Mouse (Mus musculus) cerebral cortex, adult 2 months (tissue): ENCODE measurements around the gene Unc5a.

Source experiments
- WGBS: fragments of 180-500 bp; shearing (Covaris S2); methylation state at CpG from one replicate; pipeline ENCODE4 v1.1.7; 2018; 5-methylcytosine and 5-hydroxymethylcytosine counted together

Unc5a gene

DNA sequence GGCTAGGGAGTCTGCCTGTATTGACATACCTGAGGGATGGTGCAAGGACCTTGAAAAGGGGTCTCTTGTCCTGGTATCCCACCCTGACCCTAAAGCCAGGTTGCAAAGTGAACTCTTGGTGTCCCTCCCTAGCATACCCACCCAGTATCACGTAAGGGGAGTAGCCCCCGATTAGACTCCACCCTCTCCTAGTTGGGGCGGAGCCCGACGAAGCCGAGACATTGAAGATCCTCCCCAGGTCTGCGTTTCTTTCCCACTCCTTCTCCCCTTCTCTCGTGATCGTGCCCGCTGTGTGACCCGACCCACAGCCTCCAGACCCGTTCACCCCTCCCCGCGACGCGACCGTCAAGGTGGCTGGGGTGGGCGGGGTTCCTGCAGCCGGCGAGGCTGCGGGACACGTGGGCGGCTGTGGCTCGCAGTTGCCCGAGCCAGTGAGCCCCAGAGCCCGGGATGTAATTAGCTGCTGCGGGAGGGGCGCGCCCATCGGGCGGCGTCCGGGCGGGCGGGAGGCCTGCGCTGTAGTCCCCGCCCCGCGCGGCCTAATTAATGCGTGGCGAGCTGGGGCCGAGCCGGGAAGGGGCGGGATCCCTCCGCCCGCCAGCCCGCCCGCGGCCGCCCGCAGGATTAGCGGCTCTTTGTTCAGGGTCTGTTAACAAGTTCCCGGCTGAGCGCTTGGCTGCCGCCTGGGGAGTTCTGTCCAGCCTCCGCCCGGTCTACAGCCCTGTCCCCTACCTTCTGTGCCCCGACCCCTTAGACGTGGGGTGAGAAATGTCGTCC lies 6.7 kb downstream of the Unc5a start:
- 1% methylated on average over 59 of the region's 61 CpGs for WGBS

DNA sequence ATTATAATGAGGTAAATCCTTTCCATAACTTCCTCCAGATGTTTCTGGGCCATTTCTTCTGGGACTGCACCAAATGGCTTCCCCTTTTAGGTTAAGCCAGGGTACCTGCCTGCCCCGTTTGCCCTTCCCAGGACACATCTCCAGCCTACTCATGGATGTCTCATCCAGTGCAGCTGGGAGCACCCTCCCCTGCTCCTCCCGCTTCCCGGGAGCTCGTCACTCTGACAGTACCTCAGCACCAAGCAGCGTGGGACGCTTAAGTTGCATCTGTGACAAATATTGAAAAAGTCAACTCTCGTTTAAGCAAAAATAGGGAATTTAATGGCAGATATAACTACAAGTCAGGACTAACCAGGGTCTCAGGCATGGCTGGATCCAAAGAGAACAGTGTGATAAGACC lies 8.1 kb downstream of the Unc5a start:
- 68% methylated on average over 7 of the region's 7 CpGs for WGBS

DNA sequence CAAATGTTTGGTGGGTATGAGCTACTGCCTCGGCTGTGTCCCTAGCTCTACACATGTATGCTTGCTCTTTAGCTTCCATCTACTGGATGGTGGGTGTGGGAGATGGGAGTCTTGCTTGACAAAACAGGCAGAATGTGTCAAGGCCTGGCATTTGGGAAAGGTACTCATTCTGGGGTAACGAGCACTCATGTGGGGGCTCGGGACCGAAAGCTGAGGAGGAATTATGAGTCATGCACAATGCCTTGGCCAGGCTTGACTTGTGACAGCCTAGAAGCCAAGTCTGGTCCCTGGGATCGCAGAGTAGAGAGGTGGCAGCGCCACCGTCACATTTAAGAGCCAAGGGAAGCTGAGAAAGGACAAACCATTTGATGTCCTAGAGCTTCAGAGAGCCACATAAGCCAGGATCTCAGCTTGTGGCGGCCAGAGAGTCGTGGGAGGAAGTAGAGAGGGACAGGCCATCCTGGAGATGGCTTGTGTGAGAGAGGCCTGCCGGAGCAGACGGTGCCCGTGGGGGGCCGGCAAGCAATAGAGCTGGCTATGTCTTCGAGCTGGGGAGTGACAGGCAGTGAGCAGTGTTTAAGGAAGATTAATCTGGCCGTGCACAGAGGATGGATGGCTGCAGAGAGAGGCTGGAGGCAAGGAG lies 10.0 kb downstream of the Unc5a start:
- 39% methylated on average over 15 of the region's 15 CpGs for WGBS

DNA sequence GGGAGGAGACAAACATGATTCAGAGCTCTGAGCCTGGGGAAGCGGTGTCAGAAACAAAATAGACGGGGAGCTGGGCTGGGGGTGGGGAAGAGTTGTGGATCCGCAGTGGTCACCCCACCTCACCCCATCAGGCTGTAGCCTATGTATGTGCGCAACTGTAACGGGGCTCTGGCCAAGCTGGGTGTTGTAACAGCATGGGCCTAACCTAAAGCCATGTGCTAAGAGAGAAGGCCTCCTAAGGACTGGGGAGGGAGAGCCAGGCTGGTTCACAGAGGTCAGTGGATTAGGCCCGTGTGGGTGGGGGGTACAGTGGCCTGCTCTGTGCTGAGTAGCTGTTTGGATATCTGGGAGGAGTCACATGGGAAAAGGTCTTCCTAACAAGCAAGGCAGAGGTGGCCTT lies 10.6 kb downstream of the Unc5a start:
- WGBS = 59% methylated on average over 6 of the region's 6 CpGs

DNA sequence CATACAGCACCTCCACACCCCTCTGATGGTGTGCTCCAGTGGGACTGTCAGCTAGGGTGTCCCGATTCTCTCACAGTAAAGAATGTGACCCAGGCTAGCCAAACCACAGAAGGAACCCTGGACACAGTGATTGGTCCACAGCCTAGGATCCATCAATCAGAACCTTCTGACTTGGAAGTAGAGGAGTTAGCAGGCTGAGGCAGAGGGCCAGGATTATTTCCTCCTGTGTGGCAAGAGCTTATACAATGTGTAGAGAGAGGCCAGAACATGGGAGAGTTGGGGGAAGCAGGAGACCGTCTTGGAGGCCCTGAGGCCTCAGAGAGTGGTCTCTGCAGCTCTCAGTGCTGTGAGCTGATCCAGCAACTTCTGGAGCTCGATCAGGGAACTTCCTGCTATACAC lies 11.3 kb downstream of the Unc5a start:
- WGBS = 83% methylated on average over 3 of the region's 3 CpGs

DNA sequence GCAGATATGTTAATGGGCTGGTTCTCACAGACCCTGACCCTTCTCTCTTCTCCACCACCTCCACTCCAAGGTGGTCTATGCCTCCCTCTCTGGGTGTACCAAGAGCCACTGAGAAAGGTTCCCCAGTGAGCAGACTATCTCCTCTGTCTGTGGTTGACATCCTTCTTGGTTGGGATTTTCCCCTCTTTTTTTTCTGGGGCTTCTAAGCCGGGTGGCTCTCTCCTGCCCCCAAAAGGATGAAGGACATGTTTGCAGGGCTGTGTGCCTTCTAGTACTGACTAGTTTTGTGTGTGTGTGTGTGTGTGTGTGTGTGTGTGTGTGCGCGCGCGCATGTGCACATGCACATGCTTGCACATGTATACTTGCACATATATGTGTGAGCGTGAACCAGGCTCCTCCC lies 16.0 kb downstream of the Unc5a start:
- 87% methylated on average over 6 of the region's 6 CpGs for WGBS

DNA sequence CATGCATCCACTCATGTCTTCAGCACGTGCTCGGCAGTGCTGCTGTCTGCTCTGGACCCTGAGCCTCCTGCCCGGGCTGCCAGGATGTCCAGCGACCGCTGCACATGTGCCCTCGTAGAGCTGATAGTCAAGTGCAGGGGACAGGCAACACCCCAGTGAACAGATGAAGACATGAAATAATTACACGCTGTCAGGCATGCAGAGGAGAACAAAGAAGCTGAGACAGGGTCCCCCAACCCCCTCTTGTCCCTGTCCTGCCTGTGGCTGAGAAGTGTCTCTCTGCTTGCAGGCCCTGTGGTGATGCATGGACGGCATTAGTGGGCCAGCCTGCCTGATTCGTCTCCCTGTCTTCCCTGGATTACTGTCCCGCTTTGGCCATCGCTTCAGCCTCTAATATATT lies 18.3 kb downstream of the Unc5a start:
- 84% methylated on average over 11 of the region's 11 CpGs for WGBS

DNA sequence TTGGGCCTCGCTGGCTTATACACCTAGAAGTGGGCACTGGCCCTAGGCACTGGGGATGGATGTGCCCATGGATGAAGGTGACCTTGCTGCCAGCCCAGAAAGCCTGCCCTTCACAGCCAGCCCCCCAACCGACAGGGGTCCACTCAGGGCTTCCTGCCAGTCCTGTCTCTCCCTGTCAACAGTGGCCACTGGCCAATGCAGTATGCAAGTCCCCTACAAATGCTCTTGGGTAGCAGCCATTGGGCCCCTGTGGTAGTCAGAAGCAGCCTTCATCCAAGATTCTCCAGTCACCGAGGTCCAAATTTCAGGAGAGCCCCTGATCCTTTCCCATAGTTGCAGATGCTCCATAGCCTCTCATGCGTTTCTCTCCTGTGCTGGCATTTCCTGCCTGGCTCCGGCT lies 19.4 kb downstream of the Unc5a start:
- 51% methylated on average over 5 of the region's 5 CpGs for WGBS

DNA sequence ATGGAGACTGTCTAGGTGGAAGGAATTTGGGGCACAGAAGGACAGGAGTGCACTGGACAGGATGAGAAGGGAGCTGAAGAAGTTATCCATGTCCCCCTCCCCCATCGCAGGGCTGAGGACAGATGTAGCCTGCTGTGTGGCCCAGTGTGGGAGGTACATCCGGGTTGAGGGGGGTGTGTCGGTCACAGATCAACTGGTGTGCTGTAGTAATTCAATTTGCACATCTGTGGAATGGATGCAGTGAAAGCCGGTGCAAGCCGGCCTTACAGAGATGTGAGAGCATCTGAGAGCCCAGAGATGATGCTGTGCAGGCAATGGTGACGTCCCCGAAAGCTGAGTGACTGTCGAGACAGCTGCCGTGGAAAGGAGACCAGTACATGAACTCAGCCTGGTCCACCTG lies 20.3 kb downstream of the Unc5a start:
- WGBS = 67% methylated on average over 9 of the region's 9 CpGs

DNA sequence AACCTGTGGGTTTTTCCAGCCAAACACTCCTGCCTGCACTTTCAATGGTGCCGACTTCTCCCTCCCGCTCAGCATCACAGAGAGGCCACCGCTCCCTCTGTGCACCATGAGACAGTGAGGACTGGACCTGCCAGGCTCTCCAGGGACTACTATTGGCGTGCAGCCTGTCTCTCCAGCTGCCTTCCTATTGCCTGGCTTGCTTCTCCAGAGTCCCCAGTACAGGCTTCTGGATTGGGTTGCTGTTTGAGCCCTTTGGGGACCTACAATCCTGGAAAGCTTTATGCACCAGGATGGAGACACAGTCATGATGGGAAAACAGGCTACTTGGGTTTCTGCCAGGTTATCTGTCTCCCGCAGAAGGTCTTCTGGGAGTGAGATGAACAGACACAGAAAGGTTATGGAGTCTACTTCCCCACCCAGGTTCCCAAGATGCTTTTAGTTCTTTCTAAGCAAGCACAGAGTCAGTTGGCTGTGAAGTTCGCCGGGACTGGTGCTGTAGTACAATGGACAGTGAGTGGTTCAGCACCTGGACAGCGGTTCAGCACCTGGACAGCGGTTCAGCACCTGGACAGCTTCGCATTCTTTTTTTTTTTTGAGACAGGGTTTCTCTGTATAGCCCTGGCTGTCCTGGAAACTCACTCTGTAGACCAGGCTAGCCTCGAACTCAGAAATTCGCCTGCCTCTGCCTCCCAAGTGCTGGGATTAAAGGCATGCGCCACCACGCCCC lies 21.5 kb downstream of the Unc5a start:
- 58% methylated on average over 14 of the region's 14 CpGs for WGBS

DNA sequence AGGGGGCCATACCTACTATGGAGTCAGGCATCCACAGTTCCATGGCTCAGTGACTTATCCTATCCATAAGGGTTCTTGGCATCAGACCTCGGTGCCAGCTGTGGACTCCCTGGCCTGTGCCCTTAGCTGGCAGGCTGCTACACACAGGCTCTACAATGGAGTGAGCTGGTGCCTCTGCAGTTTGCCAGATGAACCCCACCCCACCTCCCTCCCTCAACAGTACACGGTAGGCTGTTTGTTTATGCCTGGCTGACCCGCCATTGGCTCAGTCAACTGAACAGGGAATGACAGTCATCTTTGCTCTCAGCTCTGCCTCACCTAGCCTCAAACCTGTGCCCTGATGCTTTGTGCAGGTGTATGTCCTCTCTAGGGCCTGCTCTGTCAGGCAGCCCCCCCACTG lies 26.3 kb downstream of the Unc5a start:
- WGBS = 49% methylated on average over 3 of the region's 3 CpGs

DNA sequence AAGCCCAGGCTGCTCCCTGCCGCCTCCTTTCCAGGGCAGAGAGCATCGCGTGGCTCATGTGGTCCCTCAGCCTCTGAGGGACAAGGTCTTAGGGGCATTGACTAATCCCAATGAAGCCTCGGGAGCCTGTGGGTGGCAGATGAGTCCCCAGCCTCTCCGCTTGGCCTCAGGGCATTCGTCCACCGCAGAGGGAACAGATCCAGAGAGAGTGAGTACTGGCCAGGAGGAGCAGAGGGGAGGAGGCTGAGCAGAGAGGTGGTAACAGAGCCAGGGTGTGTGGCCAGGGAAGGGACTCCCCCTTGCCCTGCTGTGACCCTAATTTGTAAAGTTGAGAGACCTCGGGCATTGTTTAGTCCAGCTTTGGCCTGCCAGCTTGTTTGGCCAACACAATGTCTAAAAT lies 29.6 kb downstream of the Unc5a start:
- WGBS = 59% methylated on average over 8 of the region's 8 CpGs

DNA sequence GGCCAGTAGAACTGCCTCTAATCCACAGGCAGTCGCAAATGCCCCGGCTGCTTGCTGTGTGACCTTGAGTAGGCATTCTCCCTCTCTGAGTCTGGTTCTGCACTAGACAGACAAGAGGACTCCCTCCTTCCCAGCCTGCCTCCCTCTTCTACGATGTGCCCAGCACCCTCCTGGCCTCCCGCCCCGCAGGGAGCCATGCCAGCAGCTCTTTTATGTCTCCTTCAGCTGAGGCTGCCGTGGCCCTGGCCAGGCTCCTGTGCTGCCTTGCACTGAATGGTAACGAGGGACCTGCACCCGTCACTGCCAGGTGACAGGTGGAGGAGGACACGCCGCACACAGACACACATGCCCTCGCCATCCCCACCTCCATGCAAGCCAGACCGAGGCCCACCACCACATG lies 31.7 kb downstream of the Unc5a start:
- WGBS = 55% methylated on average over 12 of the region's 12 CpGs

DNA sequence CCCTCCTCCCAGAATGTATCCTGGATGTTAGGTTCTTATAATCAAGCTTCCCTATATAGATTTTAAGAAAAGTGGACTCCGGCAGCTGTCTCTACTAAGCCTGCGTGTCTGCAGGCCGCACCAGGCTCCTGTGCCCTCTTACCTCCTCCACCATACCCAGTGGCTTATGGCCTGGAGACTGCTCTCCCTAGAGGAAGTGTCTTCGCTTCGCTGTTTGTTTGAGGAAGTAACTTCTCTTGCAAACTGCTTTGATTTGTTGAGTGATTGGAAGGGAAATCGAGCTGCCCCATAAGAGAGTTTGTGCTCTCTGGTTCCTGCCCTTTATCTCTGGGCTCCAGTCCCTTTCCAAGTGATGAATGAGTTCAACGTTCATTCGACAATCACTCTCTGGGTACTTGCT lies 33.8 kb downstream of the Unc5a start:
- WGBS = 82% methylated on average over 8 of the region's 8 CpGs

DNA sequence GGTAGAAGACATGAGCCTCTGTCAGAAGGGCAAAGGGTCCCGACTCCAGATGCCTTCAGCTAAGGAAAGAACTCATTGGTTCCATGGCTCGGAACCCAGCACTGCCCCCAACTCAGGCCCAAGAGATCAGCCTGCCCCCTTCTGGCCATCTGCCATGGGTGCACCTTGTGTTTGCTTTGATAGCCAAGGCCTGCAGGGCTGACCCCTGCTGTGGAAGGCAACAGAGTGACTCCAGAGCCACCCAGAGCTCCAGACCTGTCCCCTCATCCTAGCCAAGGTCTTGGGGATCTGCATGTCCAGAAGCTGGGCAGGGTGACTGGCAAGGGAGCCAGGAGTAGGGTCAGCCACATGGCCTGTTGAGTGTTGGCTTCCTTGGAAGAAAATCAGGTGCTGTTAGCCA lies 34.4 kb downstream of the Unc5a start:
- 69% methylated on average over 2 of the region's 2 CpGs for WGBS

DNA sequence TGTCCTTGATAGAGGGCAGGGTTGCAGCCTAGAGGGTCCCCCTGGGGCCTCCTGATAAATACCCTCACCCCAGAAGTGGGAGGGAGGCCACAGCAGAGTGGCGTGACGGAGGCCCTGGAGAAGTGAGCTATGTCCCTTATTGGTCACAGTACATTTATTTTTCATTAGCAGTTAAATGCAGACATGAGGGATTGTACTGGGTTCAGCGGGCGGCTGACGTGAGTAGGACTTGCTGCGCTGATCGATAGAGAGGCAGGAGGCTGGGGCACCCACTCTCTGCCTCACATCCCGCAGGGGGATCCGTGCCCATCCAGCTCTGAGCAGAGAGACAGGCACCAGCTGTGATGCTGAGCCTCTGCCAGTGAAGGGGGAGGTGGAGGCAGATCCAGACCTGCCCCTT lies 38.2 kb downstream of the Unc5a start:
- WGBS = 65% methylated on average over 9 of the region's 9 CpGs

DNA sequence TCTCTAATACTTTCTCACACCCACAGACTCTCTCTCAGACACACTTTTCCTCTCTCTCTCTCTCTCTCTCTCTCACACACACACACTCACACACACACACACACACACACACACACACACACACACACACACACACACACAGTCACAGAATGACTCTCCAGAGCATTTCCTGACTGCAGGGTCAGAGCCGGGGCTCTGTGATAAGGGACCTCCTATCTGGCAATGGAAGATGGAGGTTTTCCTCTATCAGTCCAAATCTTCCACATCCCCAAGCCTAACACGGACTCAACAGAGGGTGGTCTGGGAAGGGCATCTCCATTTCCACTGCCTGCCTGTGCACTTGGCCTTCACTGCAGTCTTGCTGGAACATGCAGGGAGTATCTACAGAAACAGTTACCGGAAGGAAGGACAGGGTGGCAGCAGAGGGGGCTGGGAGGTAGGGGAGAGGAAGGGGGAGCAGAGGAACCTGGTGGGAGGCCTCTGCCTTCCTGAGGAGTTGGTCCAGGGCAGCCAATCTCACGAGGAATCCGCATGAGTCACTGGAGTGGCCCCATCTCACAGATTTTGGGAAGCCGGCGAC lies 39.1 kb downstream of the Unc5a start:
- WGBS = 56% methylated on average over 7 of the region's 7 CpGs

DNA sequence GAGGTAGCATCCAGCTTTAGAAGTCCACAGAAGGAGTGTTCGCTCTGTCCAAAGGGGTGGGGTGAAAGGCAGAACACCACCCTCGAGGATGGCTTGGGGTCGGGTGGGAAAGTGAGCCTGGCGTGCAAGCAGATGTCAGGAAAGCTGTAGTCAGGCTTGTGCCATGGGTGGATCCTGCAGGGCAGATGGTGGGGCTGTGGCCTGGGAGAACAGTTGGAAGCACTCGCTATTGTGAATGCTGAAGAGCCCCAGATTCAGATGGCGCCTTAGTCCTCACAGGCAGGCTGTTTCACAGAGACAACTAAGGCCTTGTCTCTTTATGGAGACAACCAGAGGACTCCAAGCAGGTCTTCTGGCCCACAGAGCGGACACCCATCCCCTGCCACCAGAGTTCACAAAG lies 43.0 kb downstream of the Unc5a start:
- WGBS = 68% methylated on average over 7 of the region's 7 CpGs

DNA sequence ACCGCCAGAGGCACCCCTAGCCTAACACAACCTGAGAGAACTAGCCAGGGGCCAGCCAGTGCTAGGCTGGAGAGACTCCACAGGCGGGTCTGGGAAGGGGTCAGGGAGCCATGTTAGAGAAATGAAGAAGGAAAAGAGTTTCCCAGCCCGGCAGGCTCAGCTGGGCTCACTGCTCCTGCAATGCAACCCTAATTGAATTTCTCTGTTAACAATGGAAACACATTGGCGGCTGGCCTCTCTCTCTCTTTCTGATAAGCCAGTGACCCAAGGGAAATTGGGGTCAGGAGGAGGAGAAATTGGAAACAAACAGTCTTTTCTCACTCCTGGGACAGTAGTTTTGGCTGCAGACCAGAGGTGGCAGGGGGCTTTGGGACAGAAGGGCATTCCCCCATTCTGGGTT lies 45.4 kb downstream of the Unc5a start:
- 68% methylated on average over 4 of the region's 4 CpGs for WGBS

DNA sequence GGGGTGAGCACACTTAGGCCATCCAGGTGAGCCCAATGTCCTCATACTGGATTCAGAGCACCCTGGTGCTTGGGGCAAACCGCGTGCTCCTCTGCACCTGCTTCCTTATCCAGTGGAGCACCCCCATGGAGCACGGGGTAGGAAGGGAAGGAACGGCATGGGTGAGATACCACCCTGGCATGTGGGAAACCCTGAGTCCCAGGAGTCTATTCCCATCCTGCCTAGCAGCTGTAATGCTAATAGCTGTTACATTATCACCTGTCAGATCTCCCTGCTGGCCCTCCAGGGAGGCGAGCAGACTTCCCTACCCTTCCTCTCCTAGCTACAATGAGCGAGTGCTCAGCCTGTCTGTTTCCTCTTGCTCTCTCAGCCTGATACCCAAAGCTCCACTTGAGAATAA lies 46.0 kb downstream of the Unc5a start:
- 76% methylated on average over 6 of the region's 6 CpGs for WGBS

DNA sequence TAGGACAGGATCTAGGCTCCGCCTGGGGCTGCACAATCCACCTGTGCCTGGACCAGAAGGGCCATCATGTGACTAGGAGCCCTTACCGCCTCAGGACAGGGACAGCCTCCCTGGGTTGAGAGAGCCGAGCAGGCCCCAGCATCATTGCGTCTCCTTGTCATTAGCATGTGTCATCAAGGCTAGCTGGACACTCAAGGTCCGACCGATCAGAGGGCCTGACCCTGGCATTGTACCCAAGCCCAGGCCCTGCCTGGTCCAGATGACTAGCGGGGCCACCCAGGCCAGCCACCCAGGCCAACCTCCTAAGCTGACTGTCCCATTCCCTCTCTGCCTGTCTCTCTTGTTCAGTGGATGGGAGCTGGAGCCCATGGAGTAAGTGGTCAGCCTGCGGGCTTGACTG lies 48.4 kb downstream of the Unc5a start:
- 91% methylated on average over 8 of the region's 8 CpGs for WGBS

DNA sequence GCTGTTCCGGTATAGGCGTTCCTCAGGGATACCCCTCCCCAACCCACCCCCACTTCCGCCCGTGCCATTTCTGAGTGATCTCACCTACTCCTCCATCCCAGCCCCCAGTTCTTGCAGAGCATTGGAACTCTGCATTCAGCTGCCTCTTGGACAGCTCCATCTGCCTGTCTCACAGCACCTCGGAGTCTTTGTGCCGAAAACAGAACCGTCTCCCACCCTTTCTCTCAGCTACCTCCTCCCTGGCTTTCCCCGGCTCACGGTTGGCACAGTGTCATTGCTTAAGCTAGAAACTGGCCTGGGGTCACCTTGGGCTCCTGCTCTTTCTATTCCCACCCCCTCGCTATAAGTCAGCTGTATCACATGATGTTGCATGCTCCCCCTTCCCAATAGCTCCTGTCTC lies 51.2 kb downstream of the Unc5a start:
- 40% methylated on average over 10 of the region's 10 CpGs for WGBS

DNA sequence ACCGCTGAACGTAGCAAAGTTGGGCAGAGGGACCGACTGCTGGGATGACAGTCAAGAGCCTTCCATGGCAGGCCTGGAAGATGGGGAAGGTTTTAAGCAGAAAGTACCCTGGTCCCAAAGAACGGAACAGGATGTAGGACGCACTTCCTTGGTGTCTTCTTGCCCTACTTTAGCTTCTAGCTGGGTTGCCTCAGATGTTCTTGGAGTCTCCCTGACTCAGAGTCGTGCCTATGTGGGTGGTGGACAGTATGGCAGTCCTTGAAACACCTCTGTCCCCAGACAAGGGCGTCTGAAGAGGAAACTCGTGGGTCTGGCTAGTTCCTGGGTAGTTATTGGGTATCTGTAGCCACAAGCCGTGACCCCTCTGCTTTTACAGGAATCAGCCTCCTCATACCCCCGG lies 52.9 kb downstream of the Unc5a start:
- WGBS = 57% methylated on average over 10 of the region's 10 CpGs
